Mouse (Mus musculus) hindbrain, embryonic 14.5 days (tissue): ENCODE measurements around the gene Slc6a11. TPM values are rescaled to one million over a fixed set of nuclear protein-coding genes. Genes with fewer than 3 reads are reported as not detected.

Experiments
- ATAC-seq: fragments of 200-750 bp; cut with Nextera tagmentation; 2 replicates; pipeline ENCODE4 v1.8.0; 2017; ENCODE audit warnings: moderate number of reproducible peaks, mild to moderate bottlenecking, moderate TSS enrichment, moderate library complexity; ENCODE audit not compliant: low FRiP score
- DNase-seq: peaks from one replicate; pipeline ENCODE4 v3.0.0-alpha.2; 2015; ENCODE audit warnings: low spot score
- H3K27ac ChIP-seq: fragments of 300-500 bp; sonication (generic); 2 replicates; pipeline ENCODE4 v1.5.1; 2014; ENCODE audit warnings: mild to moderate bottlenecking, moderate library complexity
- H3K27me3 ChIP-seq: fragments of 300-500 bp; sonication (generic); 2 replicates; pipeline ENCODE4 v1.6.1; 2014; ENCODE audit warnings: mild to moderate bottlenecking, low read length, mixed read lengths; ENCODE audit not compliant: control insufficient read depth, insufficient read depth
- H3K36me3 ChIP-seq: fragments of 300-500 bp; sonication (generic); replicated peaks from 2 replicates; pipeline ENCODE4 v1.6.1; 2014; ENCODE audit not compliant: control insufficient read depth, insufficient read depth
- H3K4me1 ChIP-seq: fragments of 300-500 bp; sonication (generic); replicated peaks from 2 replicates; pipeline ENCODE4 v1.6.1; 2014; ENCODE audit warnings: antibody characterized with exemption, low read length, mixed read lengths; ENCODE audit not compliant: control insufficient read depth, insufficient read depth
- H3K4me2 ChIP-seq: fragments of 300-500 bp; sonication (generic); replicated peaks from 2 replicates; pipeline ENCODE4 v1.6.1; 2014; ENCODE audit warnings: mild to moderate bottlenecking, moderate library complexity
- H3K4me3 ChIP-seq: fragments of 300-500 bp; sonication (generic); replicated peaks from 2 replicates; pipeline ENCODE4 v1.5.1; 2014; ENCODE audit warnings: mild to moderate bottlenecking, low read length
- H3K9ac ChIP-seq: fragments of 300-500 bp; sonication (generic); 2 replicates; pipeline ENCODE4 v1.6.1; 2014
- H3K9me3 ChIP-seq: fragments of 300-500 bp; sonication (generic); 2 replicates; pipeline ENCODE4 v1.6.1; 2016; ENCODE audit warnings: low read length; ENCODE audit not compliant: control insufficient read depth
- WGBS: fragments of 180-500 bp; shearing (Covaris S2); extraction: QIAGEN DNeasy Blood & Tissue Kit; methylation state at CpG from one replicate; pipeline ENCODE4 v1.1.7; 2014; 5-methylcytosine and 5-hydroxymethylcytosine counted together
- polyA plus RNA-seq: library from polyadenylated mRNA; unstranded; fragments of >200 nt; fragmentation: Nextera tagmentation; extraction: Ambion mirVana; gene quantifications from 2 replicates; pipeline ENCODE4 v1.2.1, GENCODE M21; 2014

The Slc6a11 gene
- 64.0 and 78.9 TPM in 2 replicates for polyA plus RNA-seq

GRCm38 (mm10) chr6:114131122-114131872 lies at the start of gene Slc6a11:
Gene Slc6a11 (plus strand): TSS chr6:114131241.
- Histone ChIP-seq H3K9ac (peak within 1 kb of the TSS; percentile 74), H3K36me3 (no peaks in the 10 kb centered on the region), H3K27me3 (peaks cover 31% of the 10 kb centered on the region), H3K27ac (no peak within 1 kb of the TSS), H3K9me3 (no peaks in the 10 kb centered on the region), H3K4me3 (peak within 1 kb of the TSS; percentile 59), H3K4me2 (peak within 1 kb of the TSS; percentile 94), H3K4me1 (peaks cover 8% of the 10 kb centered on the region)
- ATAC-seq (peak; percentile 59; the same call in 1 of the 2 replicates), DNase-seq (peak; percentile 55)
- 3% methylated on average over 76 of the region's 76 CpGs for WGBS

GRCm38 (mm10) chr6:114087106-114087505 lies 43.9 kb upstream of the Slc6a11 start:
- no peak for ATAC-seq
- 27% methylated on average over 7 of the region's 7 CpGs for WGBS

GRCm38 (mm10) chr6:114089626-114090025 lies 41.4 kb upstream of the Slc6a11 start:
- H3K9ac ChIP-seq, result no peak overlapping the region
- WGBS, result 11% methylated on average over 5 of the region's 5 CpGs

More at GRCm38 (mm10) chr6:114087106-114087505, 43.9 kb upstream of the Slc6a11 start:
- Histone ChIP-seq H3K4me2 (no peak overlapping the region), H3K36me3 (no peaks in the 10 kb centered on the region), H3K9me3 (no peaks in the 10 kb centered on the region), H3K4me1 (peaks cover 2% of the 10 kb centered on the region; the same call in 1 of the 2 replicates), H3K27ac (no peak overlapping the region), H3K27me3 (peaks cover 6% of the 10 kb centered on the region; the same call in 1 of the 2 replicates), H3K9ac (no peak overlapping the region), H3K4me3 (no peak overlapping the region)
- DNase-seq, result no peak

GRCm38 (mm10) chr6:114092216-114092615 lies 38.8 kb upstream of the Slc6a11 start:
- H3K4me2 ChIP-seq, result no peak overlapping the region
- WGBS, result 21% methylated on average over 9 of the region's 9 CpGs
- DNase-seq, result no peak

More at GRCm38 (mm10) chr6:114089626-114090025, 41.4 kb upstream of the Slc6a11 start:
- Histone ChIP-seq H3K9me3 (no peaks in the 10 kb centered on the region), H3K27me3 (peaks cover 6% of the 10 kb centered on the region; the same call in 1 of the 2 replicates), H3K27ac (no peak overlapping the region), H3K4me3 (no peak overlapping the region), H3K4me2 (no peak overlapping the region), H3K36me3 (no peaks in the 10 kb centered on the region), H3K4me1 (peaks cover 12% of the 10 kb centered on the region)
- peak; percentile 32; the same call in 1 of the 2 replicates for ATAC-seq
- DNase-seq, result peak; percentile 94

GRCm38 (mm10) chr6:114094251-114094650 lies 36.8 kb upstream of the Slc6a11 start:
- Histone ChIP-seq H3K9me3 (no peaks in the 10 kb centered on the region), H3K4me2 (0 out of 2 replicates have a peak overlapping the region, but pooled peaks have one; percentile 7), H3K4me3 (no peak overlapping the region), H3K4me1 (peaks cover 12% of the 10 kb centered on the region), H3K27ac (peak overlapping the region; percentile 66), H3K36me3 (no peaks in the 10 kb centered on the region), H3K27me3 (no peaks in the 10 kb centered on the region), H3K9ac (no peak overlapping the region)
- DNase-seq (peak; percentile 45), ATAC-seq (peak; percentile 79)
- WGBS, result 21% methylated on average over 16 of the region's 16 CpGs

More at GRCm38 (mm10) chr6:114092216-114092615, 38.8 kb upstream of the Slc6a11 start:
- no peak for ATAC-seq
- Histone ChIP-seq H3K4me3 (no peak overlapping the region), H3K4me1 (peaks cover 12% of the 10 kb centered on the region), H3K36me3 (no peaks in the 10 kb centered on the region), H3K27me3 (peaks cover 6% of the 10 kb centered on the region; the same call in 1 of the 2 replicates), H3K27ac (no peak overlapping the region), H3K9ac (no peak overlapping the region), H3K9me3 (no peaks in the 10 kb centered on the region)

- Histone ChIP-seq H3K4me2 (no peak overlapping the region), H3K4me3 (no peak overlapping the region), H3K27me3 (no peaks in the 10 kb centered on the region), H3K27ac (no peak overlapping the region), H3K4me1 (peaks cover 12% of the 10 kb centered on the region), H3K9ac (no peak overlapping the region), H3K36me3 (no peaks in the 10 kb centered on the region), H3K9me3 (no peaks in the 10 kb centered on the region)
- WGBS, result 86% methylated on average over 6 of the region's 6 CpGs
- DNase-seq (no peak), ATAC-seq (no peak)
Measured at GRCm38 (mm10) chr6:114096574-114096973, 34.5 kb upstream of the Slc6a11 start.

GRCm38 (mm10) chr6:114101923-114102322 lies 29.1 kb upstream of the Slc6a11 start:
- no peak overlapping the region for H3K9ac ChIP-seq

GRCm38 (mm10) chr6:114119507-114119906 lies 11.5 kb upstream of the Slc6a11 start:
- Histone ChIP-seq H3K9ac (no peak overlapping the region), H3K27me3 (no peaks in the 10 kb centered on the region), H3K36me3 (no peaks in the 10 kb centered on the region), H3K9me3 (no peaks in the 10 kb centered on the region), H3K4me1 (no peaks in the 10 kb centered on the region), H3K4me2 (no peak overlapping the region), H3K4me3 (no peak overlapping the region), H3K27ac (no peak overlapping the region)
- ATAC-seq (no peak), DNase-seq (no peak)
- 56% methylated on average over 5 of the region's 5 CpGs for WGBS

More at GRCm38 (mm10) chr6:114101923-114102322, 29.1 kb upstream of the Slc6a11 start:
- no peaks in the 10 kb centered on the region for H3K27me3 ChIP-seq
- no peak for ATAC-seq
- H3K4me2 ChIP-seq, result no peak overlapping the region
- no peak for DNase-seq
- H3K36me3 ChIP-seq, result no peaks in the 10 kb centered on the region
- no peak overlapping the region for H3K4me3 ChIP-seq
- no peak overlapping the region for H3K27ac ChIP-seq
- H3K9me3 ChIP-seq, result no peaks in the 10 kb centered on the region
- H3K4me1 ChIP-seq, result 0 out of 2 replicates have a peak, but pooled peaks cover 5% of the 10 kb centered on the region
- whole genome bisulfite sequencing, result 69% methylated on average over 8 of the region's 8 CpGs

GRCm38 (mm10) chr6:114125530-114125929 lies 5.5 kb upstream of the Slc6a11 start:
- H3K4me2 ChIP-seq, result no peak overlapping the region
- no peak overlapping the region for H3K27ac ChIP-seq
- H3K9ac ChIP-seq, result no peak overlapping the region
- H3K9me3 ChIP-seq, result no peaks in the 10 kb centered on the region
- ATAC-seq (no peak), DNase-seq (no peak)
- H3K36me3 ChIP-seq, result no peaks in the 10 kb centered on the region
- 74% methylated on average over 5 of the region's 5 CpGs for WGBS
- H3K27me3 ChIP-seq, result peaks cover 12% of the 10 kb centered on the region
- no peak overlapping the region for H3K4me3 ChIP-seq
- no peaks in the 10 kb centered on the region for H3K4me1 ChIP-seq
